Mouse (Mus musculus): ENCODE measurements around the gene Ino80. TPM values are rescaled to one million over a fixed set of nuclear protein-coding genes. Genes with fewer than 3 reads are reported as not detected.

Gene Ino80
- polyA plus RNA-seq, 1 experiment = 12.9 TPM

DNA sequence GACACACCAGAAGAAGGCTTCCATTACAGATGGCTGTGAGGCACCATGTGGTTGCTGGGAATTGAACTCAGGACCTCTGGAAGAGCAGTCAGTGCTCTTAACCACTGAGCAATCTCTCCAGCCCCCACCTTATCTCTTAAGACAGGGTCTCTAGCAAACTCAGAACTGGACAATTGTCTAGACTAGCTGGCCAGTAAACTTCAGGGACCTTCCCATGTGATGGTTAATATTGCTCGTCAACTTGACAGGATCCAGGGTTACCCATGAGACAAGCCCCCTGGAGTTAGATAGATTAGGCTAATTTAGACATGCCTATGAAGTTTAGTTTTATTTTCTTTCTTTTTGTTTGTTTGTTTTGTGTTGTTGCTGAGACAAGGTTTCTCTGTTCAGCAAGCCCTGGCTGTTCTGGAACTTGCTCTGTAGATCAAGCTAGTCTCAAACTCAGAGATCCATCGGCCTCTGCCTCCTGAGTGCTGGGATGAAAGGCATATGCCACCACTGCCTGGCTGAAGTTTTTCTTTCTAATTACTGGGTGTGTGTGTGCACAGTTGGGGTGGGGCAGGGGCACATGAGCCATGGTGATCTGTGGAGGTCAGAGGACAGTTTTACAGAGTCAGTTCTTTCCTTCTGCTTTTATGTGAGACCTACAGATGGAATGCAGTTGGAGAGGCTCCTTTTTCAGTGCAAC is 23.6 kb upstream of the Ino80 start:
- TF ChIP-seq POLR2A (IDR thresholded peaks at IDR 0.05; ENCODE audit: borderline replicate concordance, low read depth, low read length) = no peak
- no peak for TF ChIP-seq CTCF (IDR thresholded peaks at IDR 0.05; ENCODE audit: low read depth, low read length)

DNA sequence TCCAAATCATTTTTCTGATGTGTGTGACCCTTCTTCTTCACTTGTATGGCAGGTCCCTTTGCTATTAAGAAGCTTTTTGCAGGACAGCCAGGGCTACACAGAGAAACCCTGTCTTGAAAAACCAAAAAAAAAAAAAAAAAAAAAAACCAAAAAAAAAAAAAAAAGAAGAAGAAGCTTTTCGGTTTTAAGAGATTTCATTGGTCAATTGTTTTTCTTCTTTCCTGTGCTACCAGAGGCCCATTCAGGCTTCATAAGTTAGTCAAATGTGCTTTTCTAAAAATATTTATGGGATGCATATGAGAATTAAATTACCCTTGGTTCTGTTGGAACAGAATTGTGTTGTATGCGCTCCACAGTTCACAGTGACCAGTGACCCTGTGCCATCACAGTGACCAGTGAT is 21.4 kb upstream of the Ino80 start:
- H3K4me3 ChIP-seq (ENCODE audit: insufficient read depth, low read length) = no peak overlapping the region
- no peak for TF ChIP-seq CTCF (IDR thresholded peaks at IDR 0.05; ENCODE audit: low read depth, low read length)
- TF ChIP-seq POLR2A (IDR thresholded peaks at IDR 0.05; ENCODE audit: borderline replicate concordance, low read depth, low read length) = no peak
- no peaks in the 10 kb centered on the region for H3K4me1 ChIP-seq (ENCODE audit: control insufficient read depth, insufficient read depth, low read length)
- H3K27ac ChIP-seq (ENCODE audit: insufficient read depth, low read depth, low read length) = no peak overlapping the region

More for the DNA sequence above, 23.6 kb upstream of the Ino80 start:
- H3K4me3 ChIP-seq (ENCODE audit: insufficient read depth, low read length) = no peak overlapping the region
- no peaks in the 10 kb centered on the region for H3K4me1 ChIP-seq (ENCODE audit: control insufficient read depth, insufficient read depth, low read length)
- H3K27ac ChIP-seq (ENCODE audit: insufficient read depth, low read depth, low read length) = no peak overlapping the region

DNA sequence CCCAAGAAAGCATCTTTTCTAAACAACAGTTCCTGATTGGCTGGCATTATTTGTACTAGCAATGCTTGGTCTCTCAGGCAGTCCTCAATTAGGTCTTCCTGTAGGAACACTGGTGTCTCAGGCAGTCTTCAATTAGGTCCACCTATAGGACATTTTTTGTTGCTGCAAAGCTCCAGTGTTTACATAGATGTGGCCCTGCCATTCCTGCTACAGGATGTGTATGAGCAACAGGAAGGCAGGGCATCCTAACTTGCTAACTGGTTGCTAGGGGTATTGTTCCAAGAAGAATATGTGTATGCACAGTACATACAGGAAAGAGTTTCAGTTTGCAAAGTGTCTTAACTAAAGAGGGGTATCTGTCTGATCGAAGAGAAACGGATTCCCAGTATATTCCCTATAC is 18.6 kb upstream of the Ino80 start:
- no peak overlapping the region for H3K4me3 ChIP-seq (ENCODE audit: insufficient read depth, low read length)
- no peak overlapping the region for H3K27ac ChIP-seq (ENCODE audit: insufficient read depth, low read depth, low read length)
- H3K4me1 ChIP-seq (ENCODE audit: control insufficient read depth, insufficient read depth, low read length) = peaks cover 6% of the 10 kb centered on the region
- no peak for TF ChIP-seq POLR2A (IDR thresholded peaks at IDR 0.05; ENCODE audit: borderline replicate concordance, low read depth, low read length)
- TF ChIP-seq CTCF (IDR thresholded peaks at IDR 0.05; ENCODE audit: low read depth, low read length) = no peak

DNA sequence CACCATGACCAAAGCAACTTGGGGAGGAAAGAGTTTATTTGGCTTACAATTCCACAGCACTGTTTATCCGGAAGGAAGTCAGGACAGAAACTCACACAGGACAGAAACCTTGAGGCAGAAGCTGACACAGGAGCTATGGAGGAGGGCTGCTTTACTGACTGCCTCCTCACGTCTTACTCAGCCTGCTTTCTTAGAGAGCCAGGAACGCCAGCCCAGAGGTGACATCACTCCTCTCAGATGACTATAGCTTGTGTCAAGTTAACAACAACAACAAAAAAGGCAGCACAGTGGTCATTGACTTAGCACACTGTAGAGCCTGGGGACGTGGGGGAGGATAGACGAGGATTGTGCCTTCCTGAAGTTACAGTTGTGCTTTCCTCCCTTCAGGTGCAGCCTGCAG is 14.5 kb upstream of the Ino80 start:
- TF ChIP-seq POLR2A (IDR thresholded peaks at IDR 0.05; ENCODE audit: borderline replicate concordance, low read depth, low read length) (no peak), CTCF (IDR thresholded peaks at IDR 0.05; ENCODE audit: low read depth, low read length) (no peak)
- Histone ChIP-seq H3K4me3 (ENCODE audit: insufficient read depth, low read length) (no peak overlapping the region), H3K27ac (ENCODE audit: insufficient read depth, low read depth, low read length) (no peak overlapping the region), H3K4me1 (ENCODE audit: control insufficient read depth, insufficient read depth, low read length) (peaks cover 6% of the 10 kb centered on the region)

DNA sequence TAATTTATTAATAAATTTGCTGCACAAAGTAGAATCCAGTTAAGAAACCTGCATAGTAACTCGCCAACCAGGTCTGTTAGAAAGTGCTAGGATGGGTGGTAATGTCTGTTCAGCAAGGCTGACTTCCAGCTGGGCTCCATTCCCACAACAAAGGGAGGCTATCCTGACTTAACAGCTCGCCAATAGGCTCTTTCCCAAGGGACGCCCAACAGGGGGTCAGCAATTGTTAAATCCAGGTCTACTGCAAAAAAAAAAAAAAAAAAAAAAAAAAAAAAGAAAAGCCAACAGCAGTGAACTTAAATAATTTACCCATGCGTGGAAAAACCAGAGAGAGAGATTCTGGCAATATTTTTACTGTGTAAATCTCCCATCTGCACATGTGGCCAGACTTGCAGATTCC is 9.0 kb upstream of the Ino80 start:
- no peaks in the 10 kb centered on the region; the same call in 1 of the 2 replicates for H3K4me1 ChIP-seq (ENCODE audit: control insufficient read depth, insufficient read depth, low read length)
- TF ChIP-seq POLR2A (IDR thresholded peaks at IDR 0.05; ENCODE audit: borderline replicate concordance, low read depth, low read length) (no peak), CTCF (IDR thresholded peaks at IDR 0.05; ENCODE audit: low read depth, low read length) (no peak)
- no peak overlapping the region for H3K27ac ChIP-seq (ENCODE audit: insufficient read depth, low read depth, low read length)
- no peak overlapping the region for H3K4me3 ChIP-seq (ENCODE audit: insufficient read depth, low read length)

DNA sequence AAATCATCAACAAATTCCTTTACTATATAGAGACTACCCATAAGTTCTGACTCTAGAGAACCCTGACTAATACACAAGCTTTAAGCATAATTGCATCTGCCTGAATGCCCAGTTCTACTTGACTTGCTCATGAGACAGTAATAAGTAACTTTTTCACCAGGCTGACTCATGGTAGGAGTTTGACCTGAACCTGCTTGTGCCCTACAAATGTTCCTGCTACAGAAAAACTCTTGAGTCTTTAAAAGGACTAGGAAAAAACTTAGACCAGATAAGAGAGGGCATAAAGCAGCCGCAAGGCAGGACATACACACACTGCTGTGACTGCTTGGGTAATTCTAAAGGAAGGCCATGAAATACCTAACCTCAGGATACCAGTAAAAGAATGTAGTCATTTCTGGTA is 4.8 kb upstream of the Ino80 start:
- peaks cover 2% of the 10 kb centered on the region; the same call in 1 of the 2 replicates for H3K4me1 ChIP-seq (ENCODE audit: control insufficient read depth, insufficient read depth, low read length)
- H3K27ac ChIP-seq (ENCODE audit: insufficient read depth, low read depth, low read length) = no peak overlapping the region
- no peak overlapping the region for H3K4me3 ChIP-seq (ENCODE audit: insufficient read depth, low read length)
- TF ChIP-seq POLR2A (IDR thresholded peaks at IDR 0.05; ENCODE audit: borderline replicate concordance, low read depth, low read length) (no peak), CTCF (IDR thresholded peaks at IDR 0.05; ENCODE audit: low read depth, low read length) (no peak)

DNA sequence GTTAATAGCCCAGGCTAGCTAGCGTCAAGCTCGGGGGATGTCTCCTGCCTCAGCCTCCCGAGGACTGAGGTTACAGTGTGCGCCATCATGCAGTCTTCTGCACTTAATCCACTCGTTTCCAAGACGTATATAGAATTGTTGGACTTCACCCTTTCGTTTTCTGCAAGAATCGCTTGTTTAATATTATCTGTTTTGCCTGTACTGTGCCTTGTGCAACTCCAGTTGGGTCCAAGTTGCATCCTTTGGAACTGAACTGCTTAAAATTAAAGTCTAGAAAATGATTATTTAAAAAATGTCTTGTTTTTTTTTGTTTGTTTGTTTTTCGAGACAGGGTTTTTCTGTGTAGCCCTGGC is 886 bp upstream of the Ino80 start:
- Histone ChIP-seq H3K4me1 (ENCODE audit: control insufficient read depth, insufficient read depth, low read length) (peaks cover 9% of the 10 kb centered on the region), H3K27ac (ENCODE audit: insufficient read depth, low read depth, low read length) (peak overlapping the region; percentile 97), H3K4me3 (ENCODE audit: insufficient read depth, low read length) (peak overlapping the region; percentile 94)
- TF ChIP-seq CTCF (IDR thresholded peaks at IDR 0.05; ENCODE audit: low read depth, low read length) (no peak), POLR2A (IDR thresholded peaks at IDR 0.05; ENCODE audit: borderline replicate concordance, low read depth, low read length) (no peak)

DNA sequence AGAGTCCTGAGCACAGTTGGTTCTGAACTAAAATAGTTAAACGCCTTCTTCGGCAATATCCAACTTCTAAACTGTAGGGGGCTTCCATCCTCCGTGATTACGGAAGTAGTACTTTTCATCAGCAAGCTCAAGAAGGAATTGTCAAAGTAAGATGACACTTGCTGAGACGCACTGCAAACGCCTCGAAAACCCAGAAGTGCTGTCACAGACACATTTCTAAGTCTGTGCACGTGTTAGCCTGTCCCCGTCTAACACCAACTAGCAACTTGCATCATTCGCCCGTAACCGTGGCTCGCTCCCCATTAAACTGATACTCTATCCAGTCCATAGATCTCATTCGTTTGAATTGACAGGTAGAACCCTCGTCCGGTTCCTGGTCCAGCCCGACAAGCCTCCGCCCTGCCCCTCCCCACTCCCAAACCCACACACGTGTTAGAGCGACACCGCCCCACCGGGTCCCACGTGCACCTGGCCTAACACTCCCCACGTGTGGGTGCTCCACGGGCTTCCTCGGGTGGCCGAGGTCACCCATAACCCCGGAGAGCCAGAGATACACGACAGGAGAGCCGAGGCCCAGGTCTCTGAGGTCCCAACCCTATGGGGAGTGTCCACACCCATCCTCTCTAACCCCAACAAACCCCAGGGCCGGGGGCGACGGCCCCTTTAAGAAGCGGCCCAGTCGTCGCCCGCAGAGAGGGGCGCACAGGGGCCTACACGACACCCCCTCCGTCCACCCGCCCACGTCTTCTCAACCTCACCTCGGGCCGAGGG is 681 bp downstream of the Ino80 start:
- TF ChIP-seq POLR2A (IDR thresholded peaks at IDR 0.05; ENCODE audit: borderline replicate concordance, low read depth, low read length) (no peak), CTCF (IDR thresholded peaks at IDR 0.05; ENCODE audit: low read depth, low read length) (no peak)
- H3K27ac ChIP-seq (ENCODE audit: insufficient read depth, low read depth, low read length) = peak overlapping the region; percentile 98
- peaks cover 9% of the 10 kb centered on the region for H3K4me1 ChIP-seq (ENCODE audit: control insufficient read depth, insufficient read depth, low read length)
- H3K4me3 ChIP-seq (ENCODE audit: insufficient read depth, low read length) = peak overlapping the region; percentile 94

DNA sequence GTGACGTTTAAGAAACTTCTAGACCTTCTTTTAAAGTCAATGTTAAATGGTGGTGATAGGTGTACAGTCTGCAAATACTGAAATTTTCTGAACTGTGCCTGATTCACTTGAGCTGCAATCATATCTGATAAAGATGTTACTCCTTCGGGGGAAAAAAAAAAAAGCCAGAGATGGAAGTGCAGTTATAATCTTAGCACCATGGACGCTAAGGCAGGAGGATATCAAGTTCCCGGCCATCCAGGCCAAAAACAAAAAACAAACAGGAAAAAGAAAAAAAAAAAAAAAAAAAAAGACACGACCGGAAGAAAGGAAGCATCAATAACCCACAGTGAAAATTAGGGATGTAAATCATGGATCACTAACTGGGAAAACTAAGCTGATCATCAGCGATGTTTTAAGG is 1.3 kb downstream of the Ino80 start:
- peak overlapping the region; percentile 98 for H3K27ac ChIP-seq (ENCODE audit: insufficient read depth, low read depth, low read length)

DNA sequence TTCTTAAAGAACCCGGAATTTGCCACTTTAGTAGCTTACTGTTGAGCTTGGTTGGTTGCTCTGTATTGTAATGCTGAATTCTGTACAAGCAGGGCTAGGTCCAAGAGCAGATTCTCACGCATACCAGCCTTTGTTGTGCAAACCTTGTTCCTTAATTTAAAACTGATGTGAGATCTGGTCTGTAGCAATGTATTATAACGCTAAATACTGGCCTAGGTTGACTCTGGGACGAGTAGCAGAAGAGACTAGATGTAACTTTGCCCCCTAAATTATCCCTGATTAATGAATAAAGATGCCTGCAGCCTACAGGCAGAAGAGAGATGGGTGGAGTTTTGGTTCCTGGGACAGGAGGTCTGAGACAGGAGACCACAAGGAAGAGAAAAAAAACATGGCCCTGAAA is 13.5 kb downstream of the Ino80 start:
- H3K27ac ChIP-seq (ENCODE audit: insufficient read depth, low read depth, low read length) = no peak overlapping the region; the same call in 1 of the 2 replicates
- H3K4me1 ChIP-seq (ENCODE audit: control insufficient read depth, insufficient read depth, low read length) = peaks cover 15% of the 10 kb centered on the region
- TF ChIP-seq POLR2A (IDR thresholded peaks at IDR 0.05; ENCODE audit: borderline replicate concordance, low read depth, low read length) (no peak), CTCF (IDR thresholded peaks at IDR 0.05; ENCODE audit: low read depth, low read length) (no peak)
- no peak overlapping the region for H3K4me3 ChIP-seq (ENCODE audit: insufficient read depth, low read length)

More for the DNA sequence above, 1.3 kb downstream of the Ino80 start:
- H3K4me1 ChIP-seq (ENCODE audit: control insufficient read depth, insufficient read depth, low read length) = peaks cover 9% of the 10 kb centered on the region
- TF ChIP-seq POLR2A (IDR thresholded peaks at IDR 0.05; ENCODE audit: borderline replicate concordance, low read depth, low read length) = no peak
- no peak for TF ChIP-seq CTCF (IDR thresholded peaks at IDR 0.05; ENCODE audit: low read depth, low read length)
- peak overlapping the region; percentile 94 for H3K4me3 ChIP-seq (ENCODE audit: insufficient read depth, low read length)
